Mouse (Mus musculus) liver, embryonic 16.5 days (tissue): Measurements from ENCODE around the gene Hist1h2ah. TPM values are rescaled to one million over a fixed set of nuclear protein-coding genes. Genes with fewer than 3 reads are reported as not detected.
A peak's percentile ranks its signal among the peaks of the same experiment; 100 is the strongest.

Experiments used
- ATAC-seq: fragments of 200-750 bp; cut with Nextera tagmentation; 2 replicates; pipeline ENCODE4 v1.8.0; 2017; ENCODE audit warnings: low read depth, mild to moderate bottlenecking, moderate number of reproducible peaks, moderate library complexity
- H3K27ac ChIP-seq: fragments of 300-500 bp; sonication (generic); 2 replicates; pipeline ENCODE4 v1.5.1; 2014; ENCODE audit warnings: mild to moderate bottlenecking, low read length
- H3K27me3 ChIP-seq: fragments of 300-500 bp; sonication (generic); 2 replicates; pipeline ENCODE4 v1.6.1; 2014; ENCODE audit warnings: low read depth, low read length, mixed read lengths; ENCODE audit not compliant: control insufficient read depth, insufficient read depth
- H3K36me3 ChIP-seq: fragments of 300-500 bp; sonication (generic); 2 replicates; pipeline ENCODE4 v1.6.1; 2014; ENCODE audit warnings: mild to moderate bottlenecking; ENCODE audit not compliant: control insufficient read depth, insufficient read depth
- H3K4me1 ChIP-seq: fragments of 300-500 bp; sonication (generic); 2 replicates; pipeline ENCODE4 v1.6.1; 2014; ENCODE audit warnings: low read depth, low read length, mixed read lengths; ENCODE audit not compliant: control insufficient read depth
- H3K4me2 ChIP-seq: fragments of 300-500 bp; sonication (generic); 2 replicates; pipeline ENCODE4 v1.6.1; 2014; ENCODE audit warnings: low read depth, low read length, mixed read lengths
- H3K4me3 ChIP-seq: fragments of 300-500 bp; sonication (generic); 2 replicates; pipeline ENCODE4 v1.5.1; 2014; ENCODE audit warnings: low read depth, mild to moderate bottlenecking, low read length
- H3K9ac ChIP-seq: fragments of 300-500 bp; sonication (generic); 2 replicates; pipeline ENCODE4 v1.6.1; 2014; ENCODE audit warnings: low read depth, low read length
- H3K9me3 ChIP-seq: fragments of 300-500 bp; sonication (generic); replicated peaks from 2 replicates; pipeline ENCODE4 v1.6.1; 2016; ENCODE audit warnings: low read length; ENCODE audit not compliant: control insufficient read depth
- WGBS: fragments of 180-500 bp; shearing (Covaris S2); extraction: QIAGEN DNeasy Blood & Tissue Kit; methylation state at CpG from one replicate; pipeline ENCODE4 v1.1.7; 2014; ENCODE audit not compliant: insufficient replicate concordance; 5-methylcytosine and 5-hydroxymethylcytosine counted together
- polyA plus RNA-seq: library from polyadenylated mRNA; unstranded; fragments of >200 nt; fragmentation: Nextera tagmentation; extraction: Ambion mirVana; gene quantifications from 2 replicates; pipeline ENCODE4 v1.2.1, GENCODE M21; 2015

Gene Hist1h2ah
- polyA plus RNA-seq, 1 experiment from 2014 or later = 13.7 TPM

DNA sequence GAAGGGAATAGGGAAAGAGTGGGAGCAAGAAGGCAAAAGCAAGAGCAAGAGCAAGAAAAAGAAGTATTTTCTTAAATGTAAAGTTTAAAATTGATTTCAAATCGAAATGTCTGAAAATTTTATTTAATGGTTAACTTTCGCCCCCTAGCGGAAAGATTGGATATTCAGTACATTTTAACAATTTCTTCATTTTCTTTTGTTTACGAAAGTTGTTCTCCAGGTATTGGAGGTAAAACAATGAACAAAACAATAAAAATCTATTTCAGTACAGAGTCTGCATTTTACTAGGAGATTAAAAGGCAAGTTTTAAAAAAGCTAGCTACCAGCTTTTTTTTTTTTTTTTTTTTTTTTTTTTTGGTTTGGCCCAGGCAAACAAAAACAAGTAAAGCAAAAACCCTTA, 4.9 kb downstream of the Hist1h2ah start:
- no peak overlapping the region for H3K27ac ChIP-seq
- H3K27me3 ChIP-seq = no peaks in the 10 kb centered on the region
- 6% methylated on average over 4 of the region's 4 CpGs for WGBS
- no peaks in the 10 kb centered on the region for H3K36me3 ChIP-seq
- no peak for ATAC-seq
- H3K4me1 ChIP-seq = peaks cover 24% of the 10 kb centered on the region
- H3K4me3 ChIP-seq = no peak overlapping the region
- H3K9me3 ChIP-seq = no peaks in the 10 kb centered on the region
- H3K9ac ChIP-seq = no peak overlapping the region
- no peak overlapping the region for H3K4me2 ChIP-seq

DNA sequence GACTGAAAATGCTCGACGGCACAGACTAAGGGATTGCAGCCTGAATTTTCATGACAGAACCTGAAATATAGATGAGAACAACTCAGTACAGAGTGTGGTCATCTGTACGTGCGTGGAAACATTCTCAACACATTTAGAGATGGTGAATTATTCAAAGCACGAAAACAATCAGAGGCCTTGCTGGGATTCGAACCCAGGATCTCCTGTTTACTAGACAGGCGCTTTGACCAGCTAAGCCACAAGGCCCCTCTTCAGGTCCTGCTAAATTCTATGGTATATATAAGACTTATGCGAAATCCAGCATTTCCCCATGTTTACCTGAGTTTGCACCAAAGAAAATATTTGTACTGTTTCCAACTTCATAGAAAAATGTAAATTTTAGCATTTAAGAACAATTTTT, 5.4 kb downstream of the Hist1h2ah start:
- H3K9ac ChIP-seq = no peak overlapping the region
- WGBS = 33% methylated on average over 8 of the region's 8 CpGs
- peaks cover 24% of the 10 kb centered on the region for H3K4me1 ChIP-seq
- H3K36me3 ChIP-seq = no peaks in the 10 kb centered on the region
- no peak overlapping the region for H3K27ac ChIP-seq
- no peak for ATAC-seq
- no peaks in the 10 kb centered on the region for H3K9me3 ChIP-seq
- H3K27me3 ChIP-seq = no peaks in the 10 kb centered on the region
- H3K4me3 ChIP-seq = no peak overlapping the region
- H3K4me2 ChIP-seq = no peak overlapping the region

DNA sequence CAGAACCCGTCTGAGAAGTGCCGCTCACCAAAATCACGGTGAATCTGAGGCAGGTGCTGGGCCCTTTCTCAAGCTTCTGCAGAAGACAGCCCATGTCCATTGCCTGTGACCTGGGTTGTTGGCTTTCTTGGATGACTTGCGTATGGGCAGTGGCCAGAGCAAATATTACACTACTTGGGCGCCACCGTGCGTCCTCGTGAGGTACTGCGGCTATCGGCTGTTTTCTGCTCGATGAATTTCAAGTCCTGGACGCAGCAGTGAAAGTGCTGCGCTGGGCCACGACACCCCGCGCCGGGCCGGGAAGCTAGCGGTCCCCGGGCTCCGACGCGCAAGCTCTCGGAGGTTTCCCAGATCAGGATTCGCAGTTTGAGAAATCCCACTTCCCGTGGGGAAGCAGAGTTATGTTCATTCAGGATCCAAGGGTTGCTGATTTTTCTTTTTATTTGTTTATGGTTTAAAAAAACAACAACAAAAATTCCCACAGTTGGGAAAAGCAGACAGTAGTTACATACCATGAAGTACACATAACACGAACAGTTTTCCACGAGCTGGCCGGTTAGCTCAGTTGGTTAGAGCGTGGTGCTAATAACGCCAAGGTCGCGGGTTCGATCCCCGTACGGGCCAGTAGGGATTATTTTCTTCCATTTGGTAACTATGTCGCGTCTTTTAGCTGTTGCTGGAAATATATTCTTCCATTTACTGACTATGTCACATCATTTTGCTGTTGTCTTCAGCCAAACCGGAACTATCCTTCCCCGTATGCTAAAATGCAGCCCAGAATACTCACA, 6.5 kb downstream of the Hist1h2ah start:
- Histone ChIP-seq H3K27ac (peak overlapping the region; percentile 89), H3K4me1 (peaks cover 23% of the 10 kb centered on the region), H3K9ac (peak overlapping the region; percentile 81), H3K9me3 (no peaks in the 10 kb centered on the region), H3K4me3 (peak overlapping the region; percentile 68), H3K36me3 (no peaks in the 10 kb centered on the region), H3K4me2 (peak overlapping the region; percentile 70), H3K27me3 (no peaks in the 10 kb centered on the region)
- peak; percentile 84 for ATAC-seq
- WGBS = under 1% methylated on average over 40 of the region's 40 CpGs

DNA sequence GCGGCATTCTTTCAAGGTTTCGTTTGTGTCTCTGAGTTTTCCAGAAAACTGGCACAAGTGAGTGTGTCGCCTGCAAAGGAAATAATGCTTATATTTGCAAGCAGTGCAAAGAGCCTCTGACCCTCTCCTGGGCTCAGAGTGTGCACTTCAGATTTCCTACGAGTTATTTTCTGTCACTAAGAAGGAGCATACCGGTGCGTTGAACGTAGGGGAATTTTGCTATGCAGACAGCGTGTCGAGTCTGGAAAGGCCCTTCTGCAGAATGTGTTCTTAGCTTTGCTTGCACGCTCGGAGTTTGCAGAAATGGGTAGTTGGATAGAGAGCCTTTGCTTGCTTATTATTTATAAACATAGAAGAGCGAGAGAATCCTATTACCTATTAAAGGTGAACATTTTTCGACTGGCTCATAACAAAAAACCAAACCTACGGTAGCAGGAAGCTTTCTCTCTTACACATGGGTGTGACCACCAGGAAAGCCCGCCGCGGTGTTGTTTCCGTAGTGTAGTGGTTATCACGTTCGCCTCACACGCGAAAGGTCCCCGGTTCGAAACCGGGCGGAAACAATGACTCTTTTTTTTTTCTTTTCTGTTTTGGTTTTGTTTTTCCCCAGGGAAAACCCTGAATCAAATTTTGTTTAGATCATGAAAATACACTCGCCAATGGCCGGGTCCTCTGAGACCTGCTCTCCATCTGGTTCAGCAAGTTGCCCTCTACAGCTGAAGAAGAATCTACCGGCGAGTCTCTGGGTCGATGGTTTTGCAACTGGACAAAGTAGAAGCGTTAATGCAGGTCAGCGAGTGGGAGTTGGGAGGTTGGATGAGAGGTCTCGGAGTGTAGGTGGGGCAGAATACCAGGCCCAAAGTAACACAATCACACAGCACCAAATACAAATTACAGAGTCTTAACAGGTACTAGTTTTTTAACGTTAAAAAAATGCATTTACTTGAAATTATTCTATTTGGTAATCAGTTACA, 9.0 kb downstream of the Hist1h2ah start:
- 1% methylated on average over 35 of the region's 35 CpGs for WGBS
- Histone ChIP-seq H3K27ac (no peak overlapping the region), H3K9ac (peak overlapping the region; percentile 59), H3K4me3 (peak overlapping the region; percentile 62), H3K4me1 (peaks cover 12% of the 10 kb centered on the region), H3K36me3 (no peaks in the 10 kb centered on the region), H3K9me3 (no peaks in the 10 kb centered on the region), H3K4me2 (peak overlapping the region; percentile 73), H3K27me3 (no peaks in the 10 kb centered on the region)
- ATAC-seq = peak; percentile 42; the same call in 1 of the 2 replicates

DNA sequence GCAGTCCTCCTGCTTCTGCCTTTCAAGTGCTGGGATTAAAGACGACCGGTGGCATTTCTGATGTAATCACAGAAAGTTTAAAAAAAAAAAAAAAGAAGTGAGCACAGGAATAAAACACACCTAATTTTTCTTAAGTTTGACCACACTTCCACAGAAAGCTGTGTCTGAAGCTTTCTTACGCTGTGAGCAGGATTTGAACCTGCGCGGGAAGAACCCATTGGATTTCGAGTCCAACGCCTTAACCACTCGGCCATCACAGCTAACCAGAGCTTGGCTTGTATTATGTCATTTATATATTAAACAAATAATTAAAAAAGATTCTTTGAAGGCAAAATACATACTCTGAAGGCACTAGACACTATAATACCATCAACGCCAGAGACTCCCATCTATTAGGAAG, 13.1 kb downstream of the Hist1h2ah start:
- Histone ChIP-seq H3K9me3 (no peaks in the 10 kb centered on the region), H3K4me1 (peaks cover 11% of the 10 kb centered on the region), H3K27ac (peak overlapping the region; percentile 70), H3K27me3 (no peaks in the 10 kb centered on the region), H3K4me2 (peak overlapping the region; percentile 92), H3K9ac (peak overlapping the region; percentile 71), H3K36me3 (no peaks in the 10 kb centered on the region), H3K4me3 (peak overlapping the region; percentile 70)
- under 1% methylated on average over 9 of the region's 9 CpGs for WGBS
- ATAC-seq = peak; percentile 69

DNA sequence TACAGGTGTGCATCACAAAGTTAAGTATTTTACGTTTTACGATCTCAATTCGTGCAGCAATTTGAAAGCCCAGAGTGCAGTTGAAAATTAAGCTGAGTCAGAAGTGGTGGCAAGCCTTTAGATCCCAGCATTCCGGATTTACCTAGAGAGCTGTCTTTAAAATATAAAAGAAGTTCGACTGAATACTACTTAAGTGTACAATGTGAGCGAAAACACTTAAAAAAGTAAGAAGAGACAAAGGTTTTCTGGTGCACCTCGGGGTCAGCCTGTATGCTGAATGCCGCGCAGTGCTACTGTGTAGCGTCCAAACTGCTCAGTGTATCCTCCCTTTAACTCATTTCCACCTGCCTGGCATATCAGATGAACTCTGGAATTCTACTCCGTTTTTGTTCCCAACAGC, 13.8 kb downstream of the Hist1h2ah start:
- Histone ChIP-seq H3K4me1 (peaks cover 11% of the 10 kb centered on the region), H3K9ac (peak overlapping the region; percentile 71), H3K4me2 (peak overlapping the region; percentile 92), H3K9me3 (no peaks in the 10 kb centered on the region), H3K27me3 (no peaks in the 10 kb centered on the region), H3K27ac (peak overlapping the region; percentile 70), H3K36me3 (no peaks in the 10 kb centered on the region), H3K4me3 (peak overlapping the region; percentile 70)
- under 1% methylated on average over 11 of the region's 11 CpGs for WGBS
- ATAC-seq = peak; percentile 43

DNA sequence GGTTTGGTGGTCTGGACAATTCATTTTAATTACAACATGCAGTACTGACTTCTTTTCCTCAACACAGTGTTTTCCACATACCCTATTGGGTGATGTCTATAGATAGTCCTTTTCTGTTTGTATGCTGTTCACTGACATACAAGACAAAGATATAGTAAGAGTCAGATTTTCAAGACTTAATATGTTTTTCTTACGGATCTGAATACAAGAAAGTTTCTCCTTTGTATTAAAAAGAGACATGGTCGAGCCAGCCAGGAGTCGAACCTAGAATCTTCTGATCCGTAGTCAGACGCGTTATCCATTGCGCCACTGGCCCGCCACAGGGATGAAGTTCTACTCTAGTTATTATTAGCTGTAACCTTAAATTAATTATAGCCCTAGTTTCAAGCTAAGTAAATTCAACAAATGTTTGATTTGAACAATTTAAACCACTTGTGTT, 14.4 kb downstream of the Hist1h2ah start:
- peak overlapping the region; percentile 70 for H3K27ac ChIP-seq
- peak overlapping the region; percentile 92 for H3K4me2 ChIP-seq
- peak; percentile 74 for ATAC-seq
- H3K27me3 ChIP-seq = no peaks in the 10 kb centered on the region
- no peaks in the 10 kb centered on the region for H3K36me3 ChIP-seq
- WGBS = 0% methylated on average over 8 of the region's 8 CpGs
- peaks cover 11% of the 10 kb centered on the region for H3K4me1 ChIP-seq
- H3K4me3 ChIP-seq = peak overlapping the region; percentile 70
- peak overlapping the region; percentile 71 for H3K9ac ChIP-seq
- H3K9me3 ChIP-seq = no peaks in the 10 kb centered on the region

DNA sequence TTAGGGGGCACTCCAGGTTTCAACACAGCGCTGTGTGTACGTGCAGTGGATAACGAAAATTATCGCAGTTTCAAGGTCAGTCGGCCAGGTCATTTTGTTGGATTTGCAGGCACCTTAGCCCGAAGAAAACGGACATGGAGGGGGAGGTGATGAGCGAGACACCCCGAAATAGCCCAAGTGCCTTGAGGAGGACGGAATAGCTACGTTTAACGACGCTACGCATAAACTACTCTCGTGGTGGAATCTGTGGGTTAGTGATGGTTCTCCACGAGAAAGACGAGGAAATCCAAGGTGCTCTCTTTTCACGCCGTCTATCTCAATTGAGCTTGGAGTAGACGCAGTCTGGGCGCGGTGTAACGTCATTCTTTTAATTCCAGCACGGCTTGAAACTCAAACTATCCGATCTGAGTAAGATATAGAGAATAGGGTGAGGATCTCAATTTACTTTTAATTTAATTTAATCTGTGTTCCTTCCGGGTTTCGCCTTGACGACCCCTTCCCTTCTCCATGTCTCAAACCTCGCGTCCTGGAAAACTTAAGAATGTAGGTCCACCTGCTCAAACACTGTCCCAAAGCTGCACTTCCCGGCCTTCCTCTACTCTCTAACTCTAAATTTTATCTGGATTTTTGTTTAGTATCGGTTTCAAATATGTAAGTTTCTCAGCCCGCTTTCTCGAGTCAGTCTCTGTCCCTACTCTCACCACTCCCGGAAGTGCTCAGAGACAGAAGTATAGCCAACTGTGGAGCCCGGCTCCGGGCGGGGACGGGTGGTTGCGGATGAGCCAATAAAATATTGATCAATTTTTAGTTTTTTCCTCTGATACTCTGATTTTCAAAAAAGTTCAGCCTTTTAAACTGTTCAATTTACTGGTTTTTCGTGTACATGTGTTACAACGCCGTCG, 15.2 kb downstream of the Hist1h2ah start:
- Histone ChIP-seq H3K27ac (peak overlapping the region; percentile 39), H3K27me3 (peaks cover 4% of the 10 kb centered on the region), H3K4me3 (peak overlapping the region; percentile 70), H3K36me3 (no peaks in the 10 kb centered on the region), H3K9ac (peak overlapping the region; percentile 68), H3K4me1 (peaks cover 12% of the 10 kb centered on the region), H3K4me2 (peak overlapping the region; percentile 92), H3K9me3 (no peaks in the 10 kb centered on the region)
- WGBS = under 1% methylated on average over 44 of the region's 44 CpGs
- ATAC-seq = peak; percentile 57
